Mouse (Mus musculus): ENCODE measurements around the gene D5Ertd579e.

Gene D5Ertd579e

GRCm38 (mm10) chr5:36720219-36720618 lies 24.4 kb upstream of the D5Ertd579e start:
- DNase-seq: no peak

GRCm38 (mm10) chr5:36719601-36720000 lies 23.8 kb upstream of the D5Ertd579e start:
- no peak for DNase-seq

- DNase-seq: no peak
These were observed 23.3 kb upstream of the D5Ertd579e start for GRCm38 (mm10) chr5:36719135-36719534.

GRCm38 (mm10) chr5:36717889-36718288 lies 22.1 kb upstream of the D5Ertd579e start:
- DNase-seq: no peak

- no peak for DNase-seq
These were observed 21.0 kb upstream of the D5Ertd579e start for GRCm38 (mm10) chr5:36716816-36717215.

GRCm38 (mm10) chr5:36714832-36715231 lies 19.0 kb upstream of the D5Ertd579e start:
- DNase-seq: no peak

GRCm38 (mm10) chr5:36713693-36714092 lies 17.9 kb upstream of the D5Ertd579e start:
- no peak for DNase-seq

- peak; percentile 82 for DNase-seq
These were observed 17.0 kb upstream of the D5Ertd579e start for GRCm38 (mm10) chr5:36712553-36713534.

- DNase-seq: no peak
These were observed 16.0 kb upstream of the D5Ertd579e start for GRCm38 (mm10) chr5:36711863-36712262.

GRCm38 (mm10) chr5:36705792-36706191 lies 10.0 kb upstream of the D5Ertd579e start:
- no peak for DNase-seq

- no peak for DNase-seq
These were observed 9.6 kb upstream of the D5Ertd579e start for GRCm38 (mm10) chr5:36705390-36705789.

GRCm38 (mm10) chr5:36704684-36705083 lies 8.9 kb upstream of the D5Ertd579e start:
- DNase-seq: no peak

GRCm38 (mm10) chr5:36700939-36701620 lies 5.3 kb upstream of the D5Ertd579e start:
- DNase-seq: no peak

- no peak for DNase-seq
These were observed 2.9 kb upstream of the D5Ertd579e start for GRCm38 (mm10) chr5:36698689-36699088.

GRCm38 (mm10) chr5:36698067-36698670 lies 2.3 kb upstream of the D5Ertd579e start:
- no peak for DNase-seq

- peak; percentile 21 for DNase-seq
These were observed 878 bp upstream of the D5Ertd579e start for GRCm38 (mm10) chr5:36696504-36697300.

GRCm38 (mm10) chr5:36695005-36695404 lies 819 bp downstream of the D5Ertd579e start:
- DNase-seq: no peak

GRCm38 (mm10) chr5:36693651-36694050 lies 2.2 kb downstream of the D5Ertd579e start:
- DNase-seq: no peak

- DNase-seq: no peak
These were observed 4.4 kb downstream of the D5Ertd579e start for GRCm38 (mm10) chr5:36691423-36691822.

GRCm38 (mm10) chr5:36685170-36685569 lies 10.7 kb downstream of the D5Ertd579e start:
- DNase-seq: no peak

GRCm38 (mm10) chr5:36683586-36683985 lies 12.2 kb downstream of the D5Ertd579e start:
- no peak for DNase-seq

GRCm38 (mm10) chr5:36681219-36681618 lies 14.6 kb downstream of the D5Ertd579e start:
- DNase-seq: no peak
